Mouse (Mus musculus) hindlimb bud, embryonic 11.5 days (tissue): ENCODE measurements around the gene Sbf2.

ENCODE experiments used
- DNase-seq: peaks from one replicate; pipeline ENCODE4 v3.0.0-alpha.2; 2012; ENCODE audit warnings: low read depth, low spot score; ENCODE audit errors: extremely low spot score

Gene Sbf2

GRCm38 (mm10) chr7:110283484-110284275 lies 331.0 kb downstream of the Sbf2 start:
- DNase-seq, result no peak

GRCm38 (mm10) chr7:110282797-110283196 lies 331.9 kb downstream of the Sbf2 start:
- no peak for DNase-seq

GRCm38 (mm10) chr7:110281435-110282256 lies 333.1 kb downstream of the Sbf2 start:
- no peak for DNase-seq

GRCm38 (mm10) chr7:110279183-110279582 lies 335.5 kb downstream of the Sbf2 start:
- DNase-seq, result no peak

- no peak for DNase-seq
Observed at GRCm38 (mm10) chr7:110277734-110278245, 336.9 kb downstream of the Sbf2 start.

- no peak for DNase-seq
Observed at GRCm38 (mm10) chr7:110272434-110272833, 342.3 kb downstream of the Sbf2 start.

- no peak for DNase-seq
Observed at GRCm38 (mm10) chr7:110271814-110272213, 342.9 kb downstream of the Sbf2 start.

GRCm38 (mm10) chr7:110270455-110270854 lies 344.3 kb downstream of the Sbf2 start:
- DNase-seq, result no peak

GRCm38 (mm10) chr7:110269777-110270176 lies 344.9 kb downstream of the Sbf2 start:
- DNase-seq, result no peak

- DNase-seq, result no peak
Observed at GRCm38 (mm10) chr7:110268511-110268910, 346.2 kb downstream of the Sbf2 start.

GRCm38 (mm10) chr7:110267994-110268393 lies 346.7 kb downstream of the Sbf2 start:
- DNase-seq, result no peak

GRCm38 (mm10) chr7:110267014-110267413 lies 347.7 kb downstream of the Sbf2 start:
- no peak for DNase-seq

GRCm38 (mm10) chr7:110265796-110266195 lies 348.9 kb downstream of the Sbf2 start:
- DNase-seq, result peak; percentile 56

GRCm38 (mm10) chr7:110263474-110263873 lies 351.2 kb downstream of the Sbf2 start:
- no peak for DNase-seq

GRCm38 (mm10) chr7:110262661-110263060 lies 352.1 kb downstream of the Sbf2 start:
- DNase-seq, result no peak

- no peak for DNase-seq
Observed at GRCm38 (mm10) chr7:110261807-110262206, 352.9 kb downstream of the Sbf2 start.

- DNase-seq, result no peak
Observed at GRCm38 (mm10) chr7:110259966-110260711, 354.6 kb downstream of the Sbf2 start.

GRCm38 (mm10) chr7:110258196-110258950 lies 356.3 kb downstream of the Sbf2 start:
- DNase-seq, result no peak
